Mouse (Mus musculus): Measurements from ENCODE around the gene Kif15. TPM values are rescaled to one million over a fixed set of nuclear protein-coding genes. Genes with fewer than 3 reads are reported as not detected.

Kif15 gene
- 0.46 and 4.5 TPM in 2 replicates for polyA plus RNA-seq (2012; ENCODE audit: low replicate concordance)

GRCm38 (mm10) chr9:122950643-122951475 lies at the start of gene Kif15, which contains the start of gene 1110059G10Rik:
Gene Kif15, plus strand, starts transcription at chr9:122951046.
Gene 1110059G10Rik, minus strand, starts transcription at chr9:122951000.

DNA sequence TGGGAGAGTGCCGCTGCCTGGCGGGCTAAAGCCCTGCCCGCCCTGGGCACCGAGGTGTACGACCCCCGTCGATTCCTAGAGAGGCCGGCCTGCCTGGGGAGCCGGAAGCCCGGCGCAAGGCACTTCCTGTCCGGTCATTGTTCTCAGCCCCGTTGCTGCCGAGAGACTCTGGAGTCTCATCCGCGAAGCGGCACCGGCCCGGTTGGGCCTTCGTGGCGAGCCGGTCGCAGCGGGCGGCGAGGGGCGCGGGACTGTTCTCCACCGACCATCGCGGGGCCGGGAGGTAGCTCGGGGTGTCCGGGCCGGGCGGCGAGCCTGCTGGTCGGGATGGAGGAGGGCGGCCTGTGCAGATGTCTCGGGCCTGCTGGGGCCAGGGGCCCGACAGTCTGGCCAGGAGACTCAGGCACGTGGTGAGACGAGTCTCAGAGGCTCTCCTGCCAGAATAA lies 27.9 kb upstream of the Kif15 start, which contains the start of gene Zfp105:
Zfp105 (plus strand) TSS at position 137 of the 446 bp plus-strand sequence.

DNA sequence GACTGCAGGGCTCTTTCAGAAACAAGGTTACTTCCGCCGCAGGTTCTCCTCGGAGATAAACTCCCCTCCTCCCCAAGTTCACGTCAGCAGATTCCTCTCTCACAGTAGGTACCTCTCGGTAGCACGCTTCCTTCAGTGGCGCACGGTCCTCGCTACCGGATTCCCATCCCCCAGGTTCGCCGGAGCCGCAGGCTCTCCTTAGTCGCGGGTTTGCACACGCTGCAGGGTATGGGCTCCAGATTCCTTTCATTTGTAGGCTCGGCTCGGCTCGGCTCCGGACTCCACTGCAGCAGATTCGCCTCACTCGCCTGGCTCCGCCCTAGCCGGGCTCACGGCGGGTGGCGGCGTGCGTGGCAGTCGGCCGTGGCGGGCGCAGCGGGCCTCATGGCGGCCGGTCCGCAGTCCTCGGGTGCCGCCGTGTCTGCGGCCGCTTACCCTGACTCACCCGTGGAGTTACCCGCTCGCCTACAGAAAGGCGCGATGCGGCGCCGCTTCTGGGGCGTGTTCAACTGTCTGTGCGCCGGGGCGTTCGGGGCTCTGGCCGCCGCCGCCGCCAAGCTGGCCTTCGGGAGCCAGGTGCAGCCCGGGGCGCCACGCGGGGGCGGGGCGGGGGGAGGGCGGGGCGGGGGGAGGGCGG lies 70.3 kb downstream of the Kif15 start, which contains the start of gene Tmem42:
Tmem42 (plus strand) TSS at position 332 of the 637 bp plus-strand sequence.

DNA sequence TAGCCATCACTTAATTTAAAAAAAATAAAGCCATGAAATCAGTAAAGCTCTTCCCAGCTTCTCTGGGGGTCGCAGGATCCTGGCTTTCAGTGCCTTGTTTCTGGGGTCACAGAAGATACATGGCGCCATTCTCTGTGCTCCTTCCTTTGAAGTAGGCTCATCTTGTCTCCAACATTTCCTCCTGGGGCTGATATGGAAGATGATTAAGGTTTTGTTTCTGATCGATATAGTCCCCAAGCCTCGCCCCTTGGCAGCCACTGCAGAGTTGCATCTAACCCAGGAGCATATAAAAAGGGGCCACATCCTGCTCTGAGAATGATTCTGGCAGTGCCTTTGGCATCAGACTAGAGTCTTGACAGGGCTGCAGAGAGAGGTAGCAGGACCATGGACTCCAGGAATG lies 83.6 kb downstream of the Kif15 start, which contains the start of gene Tgm4:
Tgm4 (plus strand) TSS at position 301 of the 400 bp plus-strand sequence.

Other genes with a start within 250 kb of the Kif15 start
- not detected in 2 replicates for gene Topaz1, start 203.7 kb upstream of the Kif15 start, polyA plus RNA-seq (2012; ENCODE audit: low replicate concordance)
- 0.86 and 2.7 TPM in 2 replicates for gene Tcaim, start 145.5 kb upstream of the Kif15 start, polyA plus RNA-seq (2012; ENCODE audit: low replicate concordance)
- gene Gm35549, start 107.0 kb upstream of the Kif15 start, polyA plus RNA-seq (2012; ENCODE audit: low replicate concordance), result not detected in 2 replicates
- gene Zfp445, start 85.0 kb upstream of the Kif15 start, polyA plus RNA-seq (2012; ENCODE audit: low replicate concordance), result 5.5 and 7.0 TPM in 2 replicates
- gene Zkscan7, start 65.4 kb upstream of the Kif15 start, polyA plus RNA-seq (2012; ENCODE audit: low replicate concordance), result 2.8 and 5.5 TPM in 2 replicates
- gene Zfp105, start 28.0 kb upstream of the Kif15 start, polyA plus RNA-seq (2012; ENCODE audit: low replicate concordance), result 0.09 and 0.20 TPM in 2 replicates
- 2.7 and 6.0 TPM in 2 replicates for gene 1110059G10Rik, start within 50 bp of the Kif15 start, polyA plus RNA-seq (2012; ENCODE audit: low replicate concordance)
- gene Tmem42, start 70.3 kb downstream of the Kif15 start, polyA plus RNA-seq (2012; ENCODE audit: low replicate concordance), result 4.3 and 10.5 TPM in 2 replicates
- gene Tgm4, start 83.7 kb downstream of the Kif15 start, polyA plus RNA-seq (2012; ENCODE audit: low replicate concordance), result not detected in 2 replicates
- gene Zdhhc3, start 162.2 kb downstream of the Kif15 start, polyA plus RNA-seq (2012; ENCODE audit: low replicate concordance), result 46.5 and 76.1 TPM in 2 replicates
- 1.4 and 9.0 TPM in 2 replicates for gene Exosc7, start 162.2 kb downstream of the Kif15 start, polyA plus RNA-seq (2012; ENCODE audit: low replicate concordance)
- 1.1 and 1.4 TPM in 2 replicates for gene Clec3b, start 199.9 kb downstream of the Kif15 start, polyA plus RNA-seq (2012; ENCODE audit: low replicate concordance)

Measured in hematopoietic multipotent progenitor cell, adult 10-12 weeks (in vitro differentiated cells).